Mouse (Mus musculus) cerebellum, adult 2 months (tissue): ENCODE data around the gene Ide.

Source experiments
- CTCF ChIP-seq: fragments of 200-500 bp; IDR thresholded peaks from 2 replicates; pipeline ENCODE4 v1.5.1; 2011; ENCODE audit warnings: low read depth, mild to moderate bottlenecking, control low read depth, low read length, moderate library complexity, borderline replicate concordance; ENCODE audit not compliant: insufficient read depth
- POLR2A ChIP-seq: fragments of 200-500 bp; IDR thresholded peaks from 2 replicates; pipeline ENCODE4 v1.6.1; 2011; ENCODE audit warnings: low read length, control low read depth, borderline replicate concordance; ENCODE audit not compliant: insufficient read depth

DNA sequence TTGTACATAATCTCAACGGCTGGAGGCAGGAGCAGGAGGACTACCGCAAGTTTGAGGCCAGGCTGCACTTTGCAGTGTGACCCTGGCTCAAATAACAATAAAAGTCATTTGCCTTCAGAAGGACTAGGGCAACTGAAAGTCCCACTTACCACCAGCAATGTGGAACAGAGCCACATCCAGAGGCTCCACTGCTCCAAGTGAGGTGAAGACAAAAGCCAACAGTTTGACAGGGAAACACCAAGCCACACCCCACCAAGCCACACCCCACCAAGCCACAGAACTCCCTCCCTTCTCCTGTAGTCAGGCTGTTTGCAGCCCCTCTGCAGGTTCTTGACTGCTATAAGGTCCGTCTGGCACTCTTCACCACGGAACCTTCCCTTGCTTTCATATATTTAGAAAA is 20.3 kb downstream of the Ide start:
- TF ChIP-seq CTCF (no peak), POLR2A (no peak)
